Mouse (Mus musculus) cerebellum, adult 2 months (tissue): ENCODE data around the gene Fam129b.

Experiments used
- CTCF ChIP-seq: fragments of 200-500 bp; IDR thresholded peaks from 2 replicates; pipeline ENCODE4 v1.5.1; 2011; ENCODE audit warnings: low read depth, mild to moderate bottlenecking, control low read depth, low read length, moderate library complexity, borderline replicate concordance; ENCODE audit not compliant: insufficient read depth
- POLR2A ChIP-seq: fragments of 200-500 bp; IDR thresholded peaks from 2 replicates; pipeline ENCODE4 v1.6.1; 2011; ENCODE audit warnings: low read length, control low read depth, borderline replicate concordance; ENCODE audit not compliant: insufficient read depth

DNA sequence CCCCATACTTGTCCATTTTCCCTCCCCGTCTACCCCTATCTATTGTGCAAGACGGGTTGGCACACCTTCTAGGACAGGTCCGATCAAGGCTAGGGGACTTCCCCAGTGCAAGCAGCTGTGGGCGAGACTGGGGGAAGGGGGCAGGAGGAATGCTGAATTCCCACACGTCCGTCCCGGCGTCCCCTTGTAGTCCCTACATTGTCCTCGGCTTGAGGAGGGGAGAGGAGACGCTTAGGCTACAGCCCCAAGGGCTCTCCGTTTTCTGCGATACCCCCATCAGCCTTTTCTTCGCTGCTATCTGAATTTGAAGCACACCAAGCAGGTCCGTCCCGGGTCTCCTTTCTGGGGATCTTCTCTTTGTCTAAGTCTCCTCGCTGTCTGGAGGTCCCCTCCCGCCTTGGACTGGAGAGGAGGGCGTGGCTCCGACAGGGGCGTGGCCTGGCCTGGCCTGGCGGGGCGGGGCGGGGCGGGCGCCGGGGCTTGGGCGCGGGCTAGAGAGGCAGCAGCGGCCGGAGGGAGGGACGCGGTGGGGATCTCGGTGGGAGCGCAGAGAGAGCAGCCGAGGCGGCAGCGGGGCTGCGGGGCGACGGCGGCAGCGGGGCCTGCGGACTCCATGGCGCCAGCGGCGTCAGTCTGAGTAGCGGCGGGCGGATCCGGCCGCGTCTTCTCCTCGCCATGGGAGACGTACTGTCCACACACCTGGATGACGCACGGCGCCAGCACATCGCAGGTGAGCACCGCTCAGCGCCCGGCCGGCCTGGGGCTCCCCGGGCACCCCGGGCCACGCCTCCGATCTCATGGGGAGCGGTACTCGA is at the start of gene Fam129b:
- TF ChIP-seq CTCF (no peak), POLR2A (peak; percentile 30; the same call in 1 of the 2 replicates)
